Mouse (Mus musculus) heart, embryonic 15.5 days (tissue): ENCODE measurements around the gene Cubn. TPM values are rescaled to one million over a fixed set of nuclear protein-coding genes. Genes with fewer than 3 reads are reported as not detected.

Source experiments
- ATAC-seq: fragments of 200-750 bp; cut with Nextera tagmentation; replicated peaks from 2 replicates; pipeline ENCODE4 v1.8.0; 2017; ENCODE audit warnings: low read depth, moderate TSS enrichment; ENCODE audit not compliant: insufficient number of reproducible peaks, insufficient read depth, low FRiP score
- H3K27ac ChIP-seq: fragments of 300-500 bp; sonication (generic); 2 replicates; pipeline ENCODE4 v1.5.1; 2015; ENCODE audit warnings: mild to moderate bottlenecking, inconsistent platforms
- H3K27me3 ChIP-seq: fragments of 300-500 bp; sonication (generic); 2 replicates; pipeline ENCODE4 v1.6.1; 2015; ENCODE audit warnings: inconsistent platforms
- H3K36me3 ChIP-seq: fragments of 300-500 bp; sonication (generic); 2 replicates; pipeline ENCODE4 v1.6.1; 2015; ENCODE audit warnings: mild to moderate bottlenecking, inconsistent platforms
- H3K4me1 ChIP-seq: fragments of 300-500 bp; sonication (generic); replicated peaks from 2 replicates; pipeline ENCODE4 v1.6.1; 2015; ENCODE audit warnings: inconsistent platforms
- H3K4me2 ChIP-seq: fragments of 300-500 bp; sonication (generic); 2 replicates; pipeline ENCODE4 v1.6.1; 2015; ENCODE audit warnings: inconsistent platforms, mild to moderate bottlenecking, moderate library complexity
- H3K4me3 ChIP-seq: fragments of 300-500 bp; sonication (generic); 2 replicates; pipeline ENCODE4 v1.5.1; 2015; ENCODE audit warnings: mild to moderate bottlenecking, inconsistent platforms
- H3K9ac ChIP-seq: fragments of 300-500 bp; sonication (generic); 2 replicates; pipeline ENCODE4 v1.6.1; 2015; ENCODE audit warnings: mild to moderate bottlenecking, inconsistent platforms
- H3K9me3 ChIP-seq: fragments of 300-500 bp; sonication (generic); replicated peaks from 2 replicates; pipeline ENCODE4 v1.6.1; 2016; ENCODE audit warnings: inconsistent platforms
- WGBS: fragments of 180-500 bp; shearing (Covaris S2); methylation state at CpG from one replicate; pipeline ENCODE4 v1.1.7; 2015; ENCODE audit warnings: mixed read lengths; 5-methylcytosine and 5-hydroxymethylcytosine counted together
- polyA plus RNA-seq: library from polyadenylated mRNA; unstranded; fragments of >200 nt; fragmentation: Nextera tagmentation; extraction: Ambion mirVana; gene quantifications from 2 replicates; pipeline ENCODE4 v1.2.1, GENCODE M21; 2015

Gene Cubn
- polyA plus RNA-seq, 1 experiment from 2014 or later, result 0.26 TPM

GRCm38 (mm10) chr2:13342325-13342926 is 149.2 kb downstream of the Cubn start:
- Histone ChIP-seq H3K4me1 (no peaks in the 10 kb centered on the region; the same call in 1 of the 2 replicates), H3K9ac (no peak overlapping the region), H3K27ac (no peak overlapping the region), H3K4me2 (no peak overlapping the region), H3K4me3 (no peak overlapping the region), H3K27me3 (no peaks in the 10 kb centered on the region), H3K36me3 (no peaks in the 10 kb centered on the region), H3K9me3 (no peaks in the 10 kb centered on the region)
- ATAC-seq, result no peak
- 76% methylated on average over 7 of the region's 7 CpGs for WGBS

GRCm38 (mm10) chr2:13335446-13335845 is 156.2 kb downstream of the Cubn start:
- no peaks in the 10 kb centered on the region for H3K27me3 ChIP-seq
- no peak overlapping the region for H3K4me2 ChIP-seq
- no peak overlapping the region for H3K27ac ChIP-seq
- ATAC-seq, result no peak
- H3K4me1 ChIP-seq, result no peaks in the 10 kb centered on the region; the same call in 1 of the 2 replicates
- no peaks in the 10 kb centered on the region for H3K9me3 ChIP-seq
- H3K4me3 ChIP-seq, result no peak overlapping the region
- no peak overlapping the region for H3K9ac ChIP-seq
- 67% methylated on average over 4 of the region's 4 CpGs for WGBS
- no peaks in the 10 kb centered on the region for H3K36me3 ChIP-seq

GRCm38 (mm10) chr2:13329754-13330417 is 161.7 kb downstream of the Cubn start:
- Histone ChIP-seq H3K36me3 (no peaks in the 10 kb centered on the region), H3K27ac (peak overlapping the region; percentile 18; the same call in 1 of the 2 replicates), H3K4me3 (no peak overlapping the region), H3K4me2 (no peak overlapping the region), H3K4me1 (no peaks in the 10 kb centered on the region; the same call in 1 of the 2 replicates), H3K27me3 (no peaks in the 10 kb centered on the region), H3K9ac (no peak overlapping the region), H3K9me3 (no peaks in the 10 kb centered on the region)
- WGBS, result 32% methylated on average over 4 of the region's 4 CpGs
- ATAC-seq, result no peak

GRCm38 (mm10) chr2:13303376-13303775 is 188.2 kb downstream of the Cubn start:
- WGBS, result 75% methylated on average over 3 of the region's 3 CpGs
- Histone ChIP-seq H3K36me3 (no peaks in the 10 kb centered on the region), H3K4me1 (no peaks in the 10 kb centered on the region), H3K4me2 (no peak overlapping the region), H3K9ac (no peak overlapping the region), H3K27ac (no peak overlapping the region), H3K4me3 (no peak overlapping the region), H3K27me3 (no peaks in the 10 kb centered on the region), H3K9me3 (no peaks in the 10 kb centered on the region)
- ATAC-seq, result no peak

- no peak overlapping the region for H3K27ac ChIP-seq
- H3K4me2 ChIP-seq, result no peak overlapping the region
- H3K36me3 ChIP-seq, result no peaks in the 10 kb centered on the region
- no peaks in the 10 kb centered on the region for H3K4me1 ChIP-seq
- WGBS, result 34% methylated on average over 3 of the region's 3 CpGs
- H3K9me3 ChIP-seq, result no peaks in the 10 kb centered on the region
- ATAC-seq, result no peak; the same call in 1 of the 2 replicates
- no peak overlapping the region for H3K4me3 ChIP-seq
- H3K27me3 ChIP-seq, result no peaks in the 10 kb centered on the region
- H3K9ac ChIP-seq, result no peak overlapping the region
Measured at GRCm38 (mm10) chr2:13299031-13299430, 192.6 kb downstream of the Cubn start.

GRCm38 (mm10) chr2:13297733-13298132 is 193.9 kb downstream of the Cubn start:
- H3K4me2 ChIP-seq, result no peak overlapping the region
- WGBS, result 45% methylated on average over 5 of the region's 5 CpGs
- H3K4me3 ChIP-seq, result no peak overlapping the region
- H3K9ac ChIP-seq, result no peak overlapping the region
- ATAC-seq, result no peak
- H3K4me1 ChIP-seq, result no peaks in the 10 kb centered on the region
- H3K9me3 ChIP-seq, result no peaks in the 10 kb centered on the region
- no peaks in the 10 kb centered on the region for H3K36me3 ChIP-seq
- no peaks in the 10 kb centered on the region for H3K27me3 ChIP-seq
- no peak overlapping the region for H3K27ac ChIP-seq

GRCm38 (mm10) chr2:13290661-13291060 is 201.0 kb downstream of the Cubn start:
- Histone ChIP-seq H3K27me3 (no peaks in the 10 kb centered on the region), H3K4me2 (no peak overlapping the region), H3K9ac (no peak overlapping the region), H3K27ac (no peak overlapping the region), H3K4me3 (no peak overlapping the region), H3K9me3 (no peaks in the 10 kb centered on the region), H3K4me1 (0 out of 2 replicates have a peak, but pooled peaks cover 2% of the 10 kb centered on the region), H3K36me3 (no peaks in the 10 kb centered on the region)
- 0% methylated on average over 1 of the region's 1 CpGs for WGBS
- ATAC-seq, result no peak

GRCm38 (mm10) chr2:13290070-13290469 is 201.5 kb downstream of the Cubn start:
- no peaks in the 10 kb centered on the region for H3K36me3 ChIP-seq
- WGBS, result 72% methylated on average over 3 of the region's 3 CpGs
- no peaks in the 10 kb centered on the region for H3K27me3 ChIP-seq
- H3K4me3 ChIP-seq, result no peak overlapping the region
- H3K9me3 ChIP-seq, result no peaks in the 10 kb centered on the region
- no peak overlapping the region for H3K4me2 ChIP-seq
- H3K9ac ChIP-seq, result no peak overlapping the region
- H3K4me1 ChIP-seq, result 0 out of 2 replicates have a peak, but pooled peaks cover 2% of the 10 kb centered on the region
- H3K27ac ChIP-seq, result no peak overlapping the region
- no peak for ATAC-seq

GRCm38 (mm10) chr2:13278114-13278862 is 213.3 kb downstream of the Cubn start:
- WGBS, result 48% methylated on average over 10 of the region's 10 CpGs
- peaks cover 6% of the 10 kb centered on the region for H3K4me1 ChIP-seq
- H3K4me3 ChIP-seq, result no peak overlapping the region
- H3K9ac ChIP-seq, result no peak overlapping the region
- no peaks in the 10 kb centered on the region for H3K27me3 ChIP-seq
- no peaks in the 10 kb centered on the region for H3K36me3 ChIP-seq
- H3K4me2 ChIP-seq, result peak overlapping the region; percentile 36; the same call in 1 of the 2 replicates
- ATAC-seq, result no peak
- H3K9me3 ChIP-seq, result no peaks in the 10 kb centered on the region
- no peak overlapping the region for H3K27ac ChIP-seq

- H3K9ac ChIP-seq, result no peak overlapping the region
- ATAC-seq, result no peak
- H3K4me3 ChIP-seq, result no peak overlapping the region
- H3K27ac ChIP-seq, result no peak overlapping the region
- H3K27me3 ChIP-seq, result no peaks in the 10 kb centered on the region
- WGBS, result 51% methylated on average over 7 of the region's 7 CpGs
- H3K36me3 ChIP-seq, result no peaks in the 10 kb centered on the region
- H3K9me3 ChIP-seq, result no peaks in the 10 kb centered on the region
- H3K4me1 ChIP-seq, result peaks cover 10% of the 10 kb centered on the region
- H3K4me2 ChIP-seq, result no peak overlapping the region
Measured at GRCm38 (mm10) chr2:13275874-13276273, 215.7 kb downstream of the Cubn start.

GRCm38 (mm10) chr2:13271165-13271957 is 220.3 kb downstream of the Cubn start, which contains the start of gene Rsu1:
Gene Rsu1, minus strand, starts transcription at chr2:13271415.
- under 1% methylated on average over 37 of the region's 37 CpGs for WGBS
- H3K9ac ChIP-seq, result peak within 1 kb of the TSS; percentile 66

More at GRCm38 (mm10) chr2:13271165-13271957, 220.3 kb downstream of the Cubn start, which contains the start of gene Rsu1:
- H3K4me3 ChIP-seq, result peak within 1 kb of the TSS; percentile 62
- H3K4me1 ChIP-seq, result peaks cover 30% of the 10 kb centered on the region
- peak; percentile 100 for ATAC-seq
- peaks cover 4% of the 10 kb centered on the region; the same call in 1 of the 2 replicates for H3K36me3 ChIP-seq
- no peaks in the 10 kb centered on the region for H3K27me3 ChIP-seq
- peak within 1 kb of the TSS; percentile 80 for H3K27ac ChIP-seq
- H3K4me2 ChIP-seq, result peak within 1 kb of the TSS; percentile 71
- no peaks in the 10 kb centered on the region for H3K9me3 ChIP-seq
